Mouse (Mus musculus) hindlimb bud, embryonic 11.5 days (tissue): ENCODE data around the gene Atp2c2.

Experiments used
- DNase-seq: peaks from one replicate; pipeline ENCODE4 v3.0.0-alpha.2; 2012; ENCODE audit warnings: low read depth, low spot score; ENCODE audit errors: extremely low spot score

Atp2c2 gene

GRCm38 (mm10) chr8:119702965-119703364 is 3.2 kb downstream of the Atp2c2 start:
- no peak for DNase-seq

GRCm38 (mm10) chr8:119707146-119707545 is 7.3 kb downstream of the Atp2c2 start:
- no peak for DNase-seq

- no peak for DNase-seq
Observed at GRCm38 (mm10) chr8:119708471-119708870, 8.7 kb downstream of the Atp2c2 start.

- no peak for DNase-seq
Observed at GRCm38 (mm10) chr8:119708878-119709702, 9.3 kb downstream of the Atp2c2 start.

GRCm38 (mm10) chr8:119709703-119710093 is 9.9 kb downstream of the Atp2c2 start:
- DNase-seq, result no peak

GRCm38 (mm10) chr8:119712226-119712625 is 12.4 kb downstream of the Atp2c2 start:
- DNase-seq, result no peak

- no peak for DNase-seq
Observed at GRCm38 (mm10) chr8:119713421-119713820, 13.6 kb downstream of the Atp2c2 start.

- no peak for DNase-seq
Observed at GRCm38 (mm10) chr8:119715221-119715620, 15.4 kb downstream of the Atp2c2 start.

GRCm38 (mm10) chr8:119716730-119717299 is 17.0 kb downstream of the Atp2c2 start:
- DNase-seq, result no peak

- DNase-seq, result peak; percentile 35
Observed at GRCm38 (mm10) chr8:119717765-119718164, 18.0 kb downstream of the Atp2c2 start.

GRCm38 (mm10) chr8:119719011-119719501 is 19.2 kb downstream of the Atp2c2 start:
- no peak for DNase-seq

- no peak for DNase-seq
Observed at GRCm38 (mm10) chr8:119722348-119722747, 22.5 kb downstream of the Atp2c2 start.

- no peak for DNase-seq
Observed at GRCm38 (mm10) chr8:119723676-119724075, 23.9 kb downstream of the Atp2c2 start.

GRCm38 (mm10) chr8:119724596-119724995 is 24.8 kb downstream of the Atp2c2 start:
- DNase-seq, result no peak

- no peak for DNase-seq
Observed at GRCm38 (mm10) chr8:119727093-119727492, 27.3 kb downstream of the Atp2c2 start.

- DNase-seq, result no peak
Observed at GRCm38 (mm10) chr8:119728351-119728895, 28.6 kb downstream of the Atp2c2 start.

- DNase-seq, result no peak
Observed at GRCm38 (mm10) chr8:119732072-119732471, 32.3 kb downstream of the Atp2c2 start.

- no peak for DNase-seq
Observed at GRCm38 (mm10) chr8:119736348-119736917, 36.6 kb downstream of the Atp2c2 start.

- no peak for DNase-seq
Observed at GRCm38 (mm10) chr8:119737093-119737900, 37.5 kb downstream of the Atp2c2 start.

GRCm38 (mm10) chr8:119738129-119738907 is 38.5 kb downstream of the Atp2c2 start:
- no peak for DNase-seq
